ENCODE assay signal across 17 mouse cellular contexts in the genomic region with DNA sequence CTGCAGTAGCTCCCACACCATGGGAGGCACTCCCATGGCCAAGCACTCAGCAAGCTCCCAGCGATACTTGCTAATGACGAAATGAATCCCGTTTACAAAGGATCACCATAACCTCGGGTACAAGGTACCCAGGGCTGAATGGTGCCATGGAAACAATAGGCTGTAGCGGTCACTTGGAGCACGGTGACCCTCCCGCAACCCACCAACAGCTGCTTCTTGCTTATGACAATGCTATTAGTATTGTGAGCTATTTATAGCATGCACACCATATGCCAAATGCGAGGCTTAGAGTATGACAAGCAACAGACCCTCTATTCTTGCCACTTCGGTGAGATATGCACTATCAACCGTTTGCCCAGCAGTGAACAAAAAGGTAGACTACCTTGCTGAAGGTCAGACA. TPM values are rescaled to one million over a fixed set of nuclear protein-coding genes. Genes with fewer than 3 reads are reported as not detected.
"Had no signal": no experiment of that assay in that cellular context is flagged by ENCODE, and none has a peak within 500 bp of the region (broad histone marks: within the 10 kb centered on the region; RNA-seq: fewer than 3 reads in every experiment).

No protein-coding gene starts in this region.

- H3K27ac ChIP-seq: layer of hippocampus, adult 2 months; limb, embryonic 12.5 days; macrophage; midbrain, embryonic 15.5 days; neural tube, embryonic 13.5 days had no signal

- H3K27me3 ChIP-seq: limb, embryonic 12.5 days; liver, embryonic 15.5 days; megakaryocyte, embryonic 14.5 days; midbrain, embryonic 15.5 days; neural tube, embryonic 13.5 days had no signal

- H3K9me3 ChIP-seq: limb, embryonic 12.5 days; liver, embryonic 15.5 days; midbrain, embryonic 15.5 days; neural tube, embryonic 13.5 days had no signal

- DNase-seq: kidney, postnatal 10 days; kidney, postnatal 4 days; liver; lung, embryonic 14.5 days; lung, postnatal 14 days; right cerebral cortex, adult 18-20 months; right cerebral cortex, postnatal 25 days; thymus, postnatal 36 days had no signal

- H3K36me3 ChIP-seq: limb, embryonic 12.5 days; midbrain, embryonic 15.5 days; neural tube, embryonic 13.5 days had no signal

- H3K4me2 ChIP-seq: limb, embryonic 12.5 days; liver, embryonic 15.5 days; lung, embryonic 14.5 days; midbrain, embryonic 11.5 days; midbrain, embryonic 15.5 days; neural tube, embryonic 13.5 days had no signal

- H3K4me3 ChIP-seq: layer of hippocampus, adult 2 months; limb, embryonic 12.5 days; liver, embryonic 15.5 days; megakaryocyte, embryonic 14.5 days; midbrain, embryonic 15.5 days; neural tube, embryonic 13.5 days had no signal

- H3K9ac ChIP-seq: limb, embryonic 12.5 days; liver, embryonic 15.5 days; lung, embryonic 14.5 days; midbrain, embryonic 15.5 days; neural tube, embryonic 13.5 days had no signal

- ATAC-seq: midbrain, embryonic 15.5 days had no signal

RNA-seq across cellular contexts. Expression of a gene that starts 50.4 kb away (rescaled TPM):
- total RNA-seq: monocyte, adult 5-6 weeks had no signal
